Mouse (Mus musculus) frontal cortex, postnatal 10 days (tissue): ENCODE measurements around the gene G530012D18Rik.
"Not testable (repeated sequence)": the region's sequence is repeated elsewhere in the genome, so short reads cannot be mapped to it uniquely, and the experiment has no call there.

Experiments used
- DNase-seq, 2 experiments: peaks; one replicate each; pipeline ENCODE4 v3.0.0; 2022; ENCODE audit warnings: low spot score in 2 of 2, mixed read lengths in 1 of 2

The G530012D18Rik gene

DNA sequence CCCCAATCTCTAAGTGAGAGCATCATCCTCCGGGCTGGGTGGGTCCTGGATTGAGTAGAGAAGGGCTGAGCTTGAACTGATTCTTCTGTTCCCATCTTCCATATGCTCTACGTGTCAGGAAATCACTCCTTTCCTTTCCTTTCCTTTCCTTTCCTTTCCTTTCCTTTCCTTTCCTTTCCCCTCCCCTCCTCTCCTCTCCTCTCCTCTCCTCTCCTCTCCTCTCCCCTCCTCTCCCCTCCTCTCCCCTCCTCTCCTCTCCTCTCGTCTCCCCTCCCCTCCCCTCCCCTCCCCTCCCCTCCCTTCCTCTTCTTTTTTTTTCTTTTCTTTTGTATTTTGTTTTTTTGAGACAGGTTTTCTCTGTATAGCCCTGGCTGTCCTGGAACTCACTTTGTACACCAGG is at the start of gene G530012D18Rik:
Gene G530012D18Rik (plus strand): TSS at position 301 of the 400 bp plus-strand sequence.
- DNase-seq, result not testable (repeated sequence)

- not testable (repeated sequence) for DNase-seq
These were observed 49.1 kb upstream of the G530012D18Rik start for GRCm38 (mm10) chr1:85526401-85526800.

DNA sequence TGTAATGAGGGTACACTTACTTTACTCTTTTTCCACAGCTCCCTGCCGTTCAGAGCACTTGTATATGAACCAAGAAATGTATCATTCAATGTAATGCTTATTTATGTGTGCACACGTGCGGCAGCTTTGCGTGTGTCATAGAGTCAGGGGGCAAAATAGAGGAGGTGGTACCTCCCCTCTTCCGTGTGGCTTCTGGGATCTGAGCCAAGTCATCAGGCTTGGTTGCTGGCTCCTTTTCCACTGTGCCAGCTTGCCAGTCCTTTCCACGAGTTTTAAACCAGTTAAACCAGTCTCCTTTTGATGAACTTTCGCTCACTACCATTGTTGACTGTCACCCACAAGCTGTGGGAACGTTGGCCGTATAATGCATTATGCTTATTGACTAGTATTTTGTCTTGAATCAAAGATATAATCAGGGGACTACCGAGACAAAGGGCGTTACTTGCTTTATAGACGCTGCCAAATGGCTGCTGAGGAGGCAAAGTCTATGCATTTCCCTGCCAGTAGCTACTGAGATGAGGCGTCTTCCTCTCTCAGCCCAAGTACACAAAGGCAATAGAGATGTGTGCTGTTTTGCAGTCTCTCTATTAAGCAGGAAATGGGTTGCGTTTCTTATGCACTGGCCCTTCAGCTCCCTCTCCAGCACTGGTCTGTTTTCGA is 46.9 kb upstream of the G530012D18Rik start:
- not testable (repeated sequence) for DNase-seq

DNA sequence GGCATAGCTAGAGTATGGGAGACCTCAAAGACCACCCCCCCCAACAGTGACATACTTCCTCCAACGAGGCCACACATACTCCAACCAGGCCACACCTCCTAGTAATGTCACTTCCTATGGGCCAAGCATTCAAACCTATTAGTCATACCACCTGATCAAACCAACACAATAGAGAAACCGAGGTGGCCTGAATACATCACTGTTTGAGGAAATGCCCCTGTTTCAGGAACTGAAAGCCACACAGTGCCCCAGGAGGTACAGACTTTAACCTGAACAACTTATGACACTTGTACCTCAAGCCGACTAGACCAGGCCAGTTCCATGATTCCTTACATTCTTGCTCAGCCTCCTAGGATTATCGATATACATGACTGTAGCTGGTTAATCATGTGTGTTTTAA is 31.7 kb upstream of the G530012D18Rik start:
- not testable (repeated sequence) for DNase-seq

- not testable (repeated sequence) for DNase-seq
These were observed 29.0 kb upstream of the G530012D18Rik start for GRCm38 (mm10) chr1:85546442-85546841.

GRCm38 (mm10) chr1:85555261-85555660 is 20.2 kb upstream of the G530012D18Rik start:
- peak in 1 of 2 experiments; percentile 18 for DNase-seq

DNA sequence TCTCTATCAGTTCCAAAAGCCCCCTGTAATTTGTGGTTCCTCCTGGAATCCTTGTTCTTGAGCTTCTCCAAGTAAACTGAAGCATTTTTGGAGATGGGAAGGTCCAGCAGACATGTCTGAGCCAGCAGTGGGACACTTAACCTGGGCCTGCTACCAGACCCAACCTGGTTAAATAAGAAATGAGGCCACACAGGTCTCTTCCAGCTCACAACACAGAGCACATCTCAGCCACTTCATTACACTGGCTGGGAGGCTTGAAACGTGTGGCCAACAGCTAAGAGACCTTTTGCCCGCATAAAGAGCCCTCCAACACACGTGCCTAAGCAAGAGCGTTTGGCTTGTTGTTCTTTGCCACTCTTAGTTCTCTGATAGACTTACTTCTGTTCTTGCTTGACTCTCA is 1.9 kb upstream of the G530012D18Rik start:
- DNase-seq, result not testable (repeated sequence)

DNA sequence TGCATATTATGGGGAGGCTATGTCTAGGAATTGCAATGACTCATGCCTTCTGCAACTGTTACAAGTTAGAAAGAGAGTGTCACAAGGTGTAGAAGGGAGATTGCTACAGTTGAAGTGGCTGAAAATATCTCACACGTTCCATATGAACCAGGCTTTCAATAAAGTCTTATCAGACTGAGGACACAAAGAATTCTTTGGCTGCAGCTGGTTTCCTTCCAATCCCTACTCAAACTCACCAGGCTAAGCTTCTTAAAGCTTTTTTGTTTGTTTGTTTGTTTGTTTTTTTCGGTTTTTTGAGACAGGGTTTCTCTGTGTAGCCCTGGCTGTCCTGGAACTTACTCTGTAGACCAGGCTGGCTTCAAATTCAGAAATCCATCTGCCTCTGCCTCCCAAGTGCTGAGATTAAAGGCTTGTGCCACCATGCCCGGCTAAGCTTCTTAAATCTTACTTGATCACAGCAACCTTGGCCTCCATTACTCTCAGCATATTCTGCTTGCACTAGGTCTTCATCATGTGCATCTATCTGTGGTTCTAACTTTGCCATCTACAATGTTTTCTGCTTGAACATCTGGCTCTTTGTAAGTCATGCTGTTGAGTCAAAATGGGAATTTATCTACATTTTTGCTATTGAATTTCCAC is 3.0 kb downstream of the G530012D18Rik start:
- not testable (repeated sequence) for DNase-seq

GRCm38 (mm10) chr1:85579199-85580147 is 4.0 kb downstream of the G530012D18Rik start:
- not testable (repeated sequence) for DNase-seq

- DNase-seq, result not testable (repeated sequence)
These were observed 4.7 kb downstream of the G530012D18Rik start for GRCm38 (mm10) chr1:85580148-85580534.

- not testable (repeated sequence) for DNase-seq
These were observed 5.1 kb downstream of the G530012D18Rik start for GRCm38 (mm10) chr1:85580578-85580977.

DNA sequence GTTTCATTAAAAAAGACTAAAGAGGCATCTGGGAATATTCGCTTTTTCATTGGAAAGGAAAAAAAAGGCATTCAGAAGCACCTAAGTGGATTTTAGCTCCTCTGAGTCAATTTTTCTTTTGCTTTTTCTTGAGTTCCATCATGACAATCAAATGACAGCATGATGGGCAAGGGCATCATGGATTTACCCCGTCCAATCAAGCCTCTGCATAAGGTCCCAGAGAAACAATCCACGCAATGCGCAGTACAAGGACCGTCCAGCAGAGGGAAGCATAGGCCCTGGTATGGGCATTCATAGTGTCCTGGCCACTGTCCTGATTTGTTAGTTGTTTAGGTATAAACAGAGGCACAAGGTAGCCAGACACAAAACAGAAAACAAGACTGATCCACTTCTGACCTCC is 6.0 kb downstream of the G530012D18Rik start:
- not testable (repeated sequence) for DNase-seq

DNA sequence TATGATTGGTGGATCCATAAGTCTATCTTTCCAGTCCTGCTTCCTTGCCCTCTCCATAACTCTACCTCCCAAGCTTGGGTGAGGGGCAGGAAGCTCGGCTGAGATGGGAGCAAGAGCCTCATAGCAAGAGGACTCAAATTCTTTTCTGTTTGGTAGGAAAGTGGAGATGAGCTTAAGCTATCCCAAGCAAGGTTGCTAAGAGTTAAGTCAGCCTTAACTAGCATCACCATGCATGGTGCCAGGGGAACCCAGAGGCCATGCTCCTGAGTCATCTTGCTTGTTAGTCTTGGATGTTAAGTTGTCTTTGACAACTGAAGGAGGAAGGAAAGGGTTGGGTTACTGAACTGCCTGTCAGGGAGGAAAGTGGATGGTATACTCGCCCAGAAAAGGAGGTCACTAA is 13.2 kb downstream of the G530012D18Rik start:
- not testable (repeated sequence) for DNase-seq

DNA sequence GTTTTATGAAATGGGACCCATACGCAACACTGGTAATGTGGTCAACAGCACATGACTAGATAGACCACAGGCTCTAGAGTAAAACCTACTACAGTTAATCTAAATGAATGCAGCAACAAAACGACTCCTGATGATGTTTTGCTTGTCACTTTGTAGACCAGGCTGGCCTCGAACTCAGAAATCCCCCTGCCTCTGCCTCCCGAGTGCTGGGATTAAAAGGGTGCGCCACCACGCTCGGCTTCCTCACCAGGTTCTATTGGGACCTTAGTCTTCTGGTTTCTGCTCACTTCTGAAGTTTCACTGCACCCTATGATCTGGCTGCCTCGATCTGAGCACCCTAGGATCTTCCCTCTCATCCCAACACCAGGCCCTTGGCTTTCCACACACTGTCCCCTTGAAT is 17.1 kb downstream of the G530012D18Rik start:
- not testable (repeated sequence) for DNase-seq

- DNase-seq, result not testable (repeated sequence)
These were observed 23.0 kb downstream of the G530012D18Rik start, which contains the start of gene Sp110 for GRCm38 (mm10) chr1:85598271-85599012. TSS of gene Sp110 (minus strand) at chr1:85598817.

- DNase-seq, result not testable (repeated sequence)
These were observed 24.6 kb downstream of the G530012D18Rik start, which contains the start of gene Sp140 for GRCm38 (mm10) chr1:85600078-85600477. TSS of gene Sp140 (plus strand) at chr1:85600378.

DNA sequence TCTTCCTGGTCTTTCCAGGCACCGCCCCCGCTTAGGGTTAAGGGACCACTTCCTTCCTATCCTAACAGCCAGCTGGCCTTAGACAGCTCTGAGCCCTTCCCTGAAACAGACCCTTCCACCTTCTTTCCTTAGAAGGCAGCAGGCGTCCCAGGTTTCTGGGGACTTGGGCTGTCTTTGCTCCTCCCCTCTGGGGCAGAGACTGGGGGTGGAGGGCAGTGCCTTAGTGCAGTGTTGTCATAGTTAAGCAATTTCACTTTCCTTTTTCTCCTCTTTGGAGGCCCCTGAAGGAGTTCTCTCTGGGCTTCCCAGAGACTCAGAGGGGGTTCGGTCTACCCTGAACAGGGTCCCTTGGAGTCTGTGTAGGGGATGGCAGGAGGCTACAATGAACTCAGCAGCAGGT is 25.3 kb downstream of the G530012D18Rik start:
- not testable (repeated sequence) for DNase-seq

- DNase-seq, result not testable (repeated sequence)
These were observed 28.9 kb downstream of the G530012D18Rik start for GRCm38 (mm10) chr1:85604341-85604740.

GRCm38 (mm10) chr1:85608361-85608760 is 32.9 kb downstream of the G530012D18Rik start:
- DNase-seq, result not testable (repeated sequence)

- DNase-seq, result not testable (repeated sequence)
These were observed 35.1 kb downstream of the G530012D18Rik start for GRCm38 (mm10) chr1:85610581-85610980.

GRCm38 (mm10) chr1:85615096-85615495 is 39.6 kb downstream of the G530012D18Rik start:
- DNase-seq, result not testable (repeated sequence)
